In genomic region chr16:35906887-35907286, GRCm38 (mm10) we compare ENCODE assay signal across 19 mouse cellular contexts. TPM values are rescaled to one million over a fixed set of nuclear protein-coding genes. Genes with fewer than 3 reads are reported as not detected.
DNase-seq lines count a peak whose midpoint lies in the region; ATAC-seq and TF ChIP-seq lines count a peak whose summit lies in the region.
"Had no signal": no experiment of that assay in that cellular context is flagged by ENCODE, and none has a peak within 500 bp of the region (broad histone marks: within the 10 kb centered on the region; RNA-seq: fewer than 3 reads in every experiment).

No protein-coding gene starts in this region.

- no peak for TF ChIP-seq EP300 in heart, adult 2 months (IDR thresholded peaks at IDR 0.05; ENCODE audit: insufficient read depth, low read depth, low read length)
- no peak for TF ChIP-seq EP300 in lung, postnatal 0 days (IDR thresholded peaks at IDR 0.05)

- H3K9ac ChIP-seq in heart, adult 2 months (ENCODE audit: low read depth, low read length), result no peak overlapping the region
- no peak overlapping the region for H3K9ac ChIP-seq in liver, adult 2 months (ENCODE audit: low read depth, low read length)
- no peak overlapping the region for H3K9ac ChIP-seq in liver, embryonic 11.5 days (ENCODE audit: low read depth, low read length)
- no peak overlapping the region for H3K9ac ChIP-seq in lung, postnatal 0 days (replicated peaks; ENCODE audit: low read depth)
- H3K9ac ChIP-seq in forebrain, embryonic 11.5 days (ENCODE audit: low read length), result no peak overlapping the region
- H3K9ac ChIP-seq: forebrain, postnatal 0 days; lung, embryonic 15.5 days; midbrain, embryonic 12.5 days; neural tube, embryonic 12.5 days had no signal

- intact Hi-C loops in heart, adult 2 months (cut with DNase I), result no loop called here

- no peak overlapping the region for H3K4me2 ChIP-seq in liver, embryonic 11.5 days
- H3K4me2 ChIP-seq in lung, postnatal 0 days (replicated peaks; ENCODE audit: low read depth, low read length), result no peak overlapping the region
- no peak overlapping the region for H3K4me2 ChIP-seq in forebrain, embryonic 11.5 days (ENCODE audit: low read depth, low read length, severe bottlenecking)
- H3K4me2 ChIP-seq: lung, embryonic 15.5 days; midbrain, embryonic 12.5 days; neural tube, embryonic 12.5 days had no signal

- H3K4me1 ChIP-seq in heart, adult 2 months (ENCODE audit: control insufficient read depth, insufficient read depth, low read length), result no peaks in the 10 kb centered on the region; the same call in 1 of the 2 replicates
- H3K4me1 ChIP-seq in heart, embryonic 10.5 days, result no peaks in the 10 kb centered on the region
- H3K4me1 ChIP-seq in liver, adult 2 months (ENCODE audit: control insufficient read depth, insufficient read depth, low read length), result peaks cover 7% of the 10 kb centered on the region
- H3K4me1 ChIP-seq in liver, embryonic 11.5 days (replicated peaks; ENCODE audit: control insufficient read depth, insufficient read depth, low read length), result no peaks in the 10 kb centered on the region; the same call in 1 of the 2 replicates
- H3K4me1 ChIP-seq in lung, postnatal 0 days (ENCODE audit: insufficient read depth, low read depth, low read length), result no peaks in the 10 kb centered on the region
- H3K4me1 ChIP-seq in forebrain, embryonic 11.5 days (replicated peaks; ENCODE audit: control insufficient read depth, insufficient read depth, low read length), result no peaks in the 10 kb centered on the region
- H3K4me1 ChIP-seq: lung, embryonic 15.5 days; midbrain, embryonic 12.5 days; neural tube, embryonic 12.5 days had no signal

- H3K4me3 ChIP-seq in heart, adult 2 months, result no peak overlapping the region
- H3K4me3 ChIP-seq in heart, embryonic 10.5 days, result no peak overlapping the region
- H3K4me3 ChIP-seq in liver, adult 2 months (ENCODE audit: insufficient read depth, low read depth, low read length), result no peak overlapping the region
- H3K4me3 ChIP-seq in liver, embryonic 11.5 days (ENCODE audit: low read depth, low read length), result no peak overlapping the region
- no peak overlapping the region for H3K4me3 ChIP-seq in macrophage (ENCODE audit: inconsistent target)
- no peak overlapping the region for H3K4me3 ChIP-seq in lung, postnatal 0 days (ENCODE audit: low read depth, low read length)
- H3K4me3 ChIP-seq in forebrain, embryonic 11.5 days (ENCODE audit: low read depth, low read length), result no peak overlapping the region
- H3K4me3 ChIP-seq: hindbrain, embryonic 10.5 days; lung, embryonic 15.5 days; midbrain, embryonic 12.5 days; neural tube, embryonic 12.5 days had no signal

- H3K27ac ChIP-seq in heart, adult 2 months, result peak overlapping the region; percentile 75
- no peak overlapping the region for H3K27ac ChIP-seq in heart, embryonic 10.5 days
- no peak overlapping the region for H3K27ac ChIP-seq in liver, adult 2 months (replicated peaks; ENCODE audit: insufficient read depth, low read depth, low read length)
- H3K27ac ChIP-seq in liver, embryonic 11.5 days (ENCODE audit: low read depth, low read length), result no peak overlapping the region
- H3K27ac ChIP-seq in macrophage, result 0 out of 2 replicates have a peak overlapping the region, but pooled peaks have one; percentile 50
- no peak overlapping the region for H3K27ac ChIP-seq in lung, postnatal 0 days (ENCODE audit: low read length)
- no peak overlapping the region for H3K27ac ChIP-seq in forebrain, embryonic 11.5 days (ENCODE audit: low read depth, low read length)
- H3K27ac ChIP-seq: hindbrain, embryonic 10.5 days; hindbrain, postnatal 0 days; lung, embryonic 15.5 days; midbrain, embryonic 12.5 days; neural tube, embryonic 12.5 days; stomach, postnatal 0 days had no signal

- TF ChIP-seq CTCF in heart, adult 2 months (IDR thresholded peaks at IDR 0.05), result no peak
- TF ChIP-seq CTCF in liver, adult 2 months (IDR thresholded peaks at IDR 0.05; ENCODE audit: low read depth, low read length), result no peak
- no peak for TF ChIP-seq CTCF in lung, postnatal 0 days (IDR thresholded peaks at IDR 0.05)

- WGBS in heart, adult 2 months, result 53% methylated on average over 7 of the region's 7 CpGs
- 80% methylated on average over 7 of the region's 7 CpGs for WGBS in heart, embryonic 10.5 days
- 18% methylated on average over 7 of the region's 7 CpGs for WGBS in liver, adult 2 months
- WGBS in liver, embryonic 11.5 days, result 72% methylated on average over 7 of the region's 7 CpGs
- 91% methylated on average over 5 of the region's 7 CpGs for WGBS in macrophage (ENCODE audit: missing documents)
- 56% methylated on average over 7 of the region's 7 CpGs for WGBS in lung, postnatal 0 days
- 82% methylated on average over 7 of the region's 7 CpGs for WGBS in forebrain, embryonic 11.5 days

- H3K36me3 ChIP-seq in heart, adult 2 months (ENCODE audit: control insufficient read depth, insufficient read depth, low read length), result no peaks in the 10 kb centered on the region
- H3K36me3 ChIP-seq in heart, embryonic 10.5 days, result no peaks in the 10 kb centered on the region
- H3K36me3 ChIP-seq in liver, adult 2 months (ENCODE audit: control insufficient read depth, insufficient read depth, low read length), result no peaks in the 10 kb centered on the region
- H3K36me3 ChIP-seq in liver, embryonic 11.5 days (ENCODE audit: control insufficient read depth, insufficient read depth, low read length), result no peaks in the 10 kb centered on the region
- no peaks in the 10 kb centered on the region for H3K36me3 ChIP-seq in macrophage (ENCODE audit: inconsistent target)
- H3K36me3 ChIP-seq in lung, postnatal 0 days (ENCODE audit: insufficient read depth, low read length), result no peaks in the 10 kb centered on the region
- no peaks in the 10 kb centered on the region for H3K36me3 ChIP-seq in forebrain, embryonic 11.5 days (ENCODE audit: control insufficient read depth, insufficient read depth, low read length)
- H3K36me3 ChIP-seq: hindbrain, embryonic 10.5 days; lung, embryonic 15.5 days; midbrain, embryonic 12.5 days; neural tube, embryonic 12.5 days had no signal

- no peak for ATAC-seq in liver, embryonic 11.5 days (replicated peaks; ENCODE audit: low FRiP score)
- no peak for ATAC-seq in lung, postnatal 0 days
- ATAC-seq in forebrain, embryonic 11.5 days (replicated peaks; ENCODE audit: low FRiP score), result no peak
- ATAC-seq: forebrain, postnatal 0 days; hindbrain, postnatal 0 days had no signal

- TF ChIP-seq POLR2A in heart, adult 2 months (IDR thresholded peaks at IDR 0.05; ENCODE audit: insufficient read depth, low read depth, low read length), result no peak
- no peak for TF ChIP-seq POLR2A in liver, adult 2 months (IDR thresholded peaks at IDR 0.05; ENCODE audit: extremely low read depth, insufficient read depth, low read length)

- H3K79me2 ChIP-seq in heart, adult 2 months (replicated peaks; ENCODE audit: control insufficient read depth, insufficient read depth, low read length), result no peaks in the 10 kb centered on the region
- H3K79me2 ChIP-seq in liver, adult 2 months (ENCODE audit: control insufficient read depth, insufficient read depth, low read length), result no peaks in the 10 kb centered on the region
- no peaks in the 10 kb centered on the region for H3K79me2 ChIP-seq in macrophage (ENCODE audit: inconsistent target)

- H3K9me3 ChIP-seq in heart, embryonic 10.5 days, result no peaks in the 10 kb centered on the region
- H3K9me3 ChIP-seq in liver, embryonic 11.5 days (ENCODE audit: control insufficient read depth, low read length), result no peaks in the 10 kb centered on the region
- H3K9me3 ChIP-seq in lung, postnatal 0 days (ENCODE audit: low read length), result no peaks in the 10 kb centered on the region
- no peaks in the 10 kb centered on the region for H3K9me3 ChIP-seq in forebrain, embryonic 11.5 days (ENCODE audit: control insufficient read depth, low read length)
- H3K9me3 ChIP-seq: lung, embryonic 15.5 days; neural tube, embryonic 12.5 days had no signal

- no peaks in the 10 kb centered on the region for H3K27me3 ChIP-seq in heart, adult 2 months (ENCODE audit: control insufficient read depth, insufficient read depth, low read length)
- H3K27me3 ChIP-seq in heart, embryonic 10.5 days (ENCODE audit: insufficient read depth, poor library complexity, severe bottlenecking), result no peaks in the 10 kb centered on the region
- no peaks in the 10 kb centered on the region for H3K27me3 ChIP-seq in liver, adult 2 months (ENCODE audit: control insufficient read depth, insufficient read depth, low read length)
- no peaks in the 10 kb centered on the region for H3K27me3 ChIP-seq in liver, embryonic 11.5 days (replicated peaks; ENCODE audit: control insufficient read depth, insufficient read depth, low read length)
- H3K27me3 ChIP-seq in lung, postnatal 0 days (replicated peaks; ENCODE audit: insufficient read depth, low read length), result no peaks in the 10 kb centered on the region
- H3K27me3 ChIP-seq in forebrain, embryonic 11.5 days (ENCODE audit: control insufficient read depth, insufficient read depth, low read length), result no peaks in the 10 kb centered on the region
- H3K27me3 ChIP-seq: lung, embryonic 15.5 days; midbrain, embryonic 12.5 days; neural tube, embryonic 12.5 days had no signal

- DNase-seq in heart, adult 2 months, result no peak
- DNase-seq in heart, embryonic 10.5 days (ENCODE audit: low spot score), result no peak
- peak; percentile 81 for DNase-seq in liver, adult 2 months (ENCODE audit: extremely low read depth, low read depth, low spot score)
- no peak for DNase-seq in liver, embryonic 11.5 days (ENCODE audit: low spot score)
- peak; percentile 56 to 70 for DNase-seq in kidney, adult 8-10 months
- no peak for DNase-seq in lung, postnatal 0 days (ENCODE audit: low spot score)
- DNase-seq in forebrain, embryonic 11.5 days (ENCODE audit: low spot score), result no peak
- DNase-seq: B cell, adult 2 months; embryo, embryonic 11 days; forebrain, postnatal 0 days; layer of hippocampus, postnatal 36 days; right cerebral cortex, postnatal 4 days had no signal

RNA-seq across cellular contexts. Expression of gene Parp9, which starts 31.4 kb away (rescaled TPM):
- total RNA-seq in heart, adult 2 months (2021), result 1 to 10 TPM; 9.3 to 9.8 TPM
- 6.5 and 11.1 TPM in 2 replicates for polyA plus RNA-seq in heart, adult 2 months (2012; rRNA removed)
- polyA plus RNA-seq in heart, embryonic 10.5 days (2016; fragmentation: Nextera tagmentation; extraction: Ambion mirVana), result 1.9 and 4.2 TPM in 2 replicates
- 36.0 and 63.5 TPM in 2 replicates for total RNA-seq in liver, adult 2 months (2014; rRNA removed)
- polyA plus RNA-seq in liver, adult 2 months (2012; rRNA removed), result 11.9 and 13.7 TPM in 2 replicates
- 4.1 and 5.7 TPM in 2 replicates for polyA plus RNA-seq in liver, embryonic 11.5 days (2014; fragmentation: Nextera tagmentation; extraction: Ambion mirVana)
- 100 to 1,000 TPM; 130 to 963 (median 401) TPM for total RNA-seq in macrophage (2018; cell fraction: chromatin; rRNA removed)
- total RNA-seq in macrophage (2018; cell fraction: cytosol; rRNA removed), result 100 to 1,000 TPM in 14 of 26 experiments, 10 to 100 TPM in 12; 66.6 to 228 (median 159) TPM
- 100 to 1,000 TPM; 109 to 784 (median 320) TPM for total RNA-seq in macrophage (2018; cell fraction: nucleus; rRNA removed)
- polyA plus RNA-seq in macrophage (2018), result 50.3 to 109 TPM (median 52.0 TPM) in 3 replicates
- polyA plus RNA-seq in lung, postnatal 0 days (2015; fragmentation: Nextera tagmentation; extraction: Ambion mirVana), result 14.2 and 14.6 TPM in 2 replicates
- 3.9 and 4.2 TPM in 2 replicates for polyA plus RNA-seq in forebrain, embryonic 11.5 days (2014; fragmentation: Nextera tagmentation; extraction: Ambion mirVana)

RNA-seq across cellular contexts. Expression of gene Dtx3l, which starts 32.1 kb away (rescaled TPM):
- total RNA-seq in heart, adult 2 months (2021), result 1 to 10 TPM; 8.6 to 8.9 TPM
- 5.9 and 8.9 TPM in 2 replicates for polyA plus RNA-seq in heart, adult 2 months (2012; rRNA removed)
- 2.0 and 2.9 TPM in 2 replicates for polyA plus RNA-seq in heart, embryonic 10.5 days (2016; fragmentation: Nextera tagmentation; extraction: Ambion mirVana)
- 26.0 and 31.6 TPM in 2 replicates for total RNA-seq in liver, adult 2 months (2014; rRNA removed)
- 11.2 and 12.2 TPM in 2 replicates for polyA plus RNA-seq in liver, adult 2 months (2012; rRNA removed)
- 3.2 and 3.8 TPM in 2 replicates for polyA plus RNA-seq in liver, embryonic 11.5 days (2014; fragmentation: Nextera tagmentation; extraction: Ambion mirVana)
- 100 to 1,000 TPM in 15 of 26 experiments, 10 to 100 TPM in 11; 21.3 to 323 (median 132) TPM for total RNA-seq in macrophage (2018; cell fraction: chromatin; rRNA removed)
- total RNA-seq in macrophage (2018; cell fraction: cytosol; rRNA removed), result 100 to 1,000 TPM in 20 of 26 experiments, 10 to 100 TPM in 6; 81.5 to 299 (median 201) TPM
- total RNA-seq in macrophage (2018; cell fraction: nucleus; rRNA removed), result 100 to 1,000 TPM in 16 of 26 experiments, 10 to 100 TPM in 10; 45.5 to 305 (median 229) TPM
- polyA plus RNA-seq in macrophage (2018), result 42.5 to 99.4 TPM (median 48.3 TPM) in 3 replicates
- polyA plus RNA-seq in lung, postnatal 0 days (2015; fragmentation: Nextera tagmentation; extraction: Ambion mirVana), result 6.2 and 6.4 TPM in 2 replicates
- polyA plus RNA-seq in forebrain, embryonic 11.5 days (2014; fragmentation: Nextera tagmentation; extraction: Ambion mirVana), result 5.7 and 6.2 TPM in 2 replicates

RNA-seq across cellular contexts. Expression of gene Parp14, which starts 35.5 kb away (rescaled TPM):
- 10 to 100 TPM in 1 of 2 experiments, 1 to 10 TPM in 1; 9.9 to 11.3 TPM for total RNA-seq in heart, adult 2 months (2021)
- polyA plus RNA-seq in heart, adult 2 months (2012; rRNA removed), result 3.8 and 5.9 TPM in 2 replicates
- polyA plus RNA-seq in heart, embryonic 10.5 days (2016; fragmentation: Nextera tagmentation; extraction: Ambion mirVana), result 0.15 and 0.22 TPM in 2 replicates
- 19.5 and 24.5 TPM in 2 replicates for total RNA-seq in liver, adult 2 months (2014; rRNA removed)
- polyA plus RNA-seq in liver, adult 2 months (2012; rRNA removed), result 3.3 and 4.5 TPM in 2 replicates
- 0.70 and 1.3 TPM in 2 replicates for polyA plus RNA-seq in liver, embryonic 11.5 days (2014; fragmentation: Nextera tagmentation; extraction: Ambion mirVana)
- total RNA-seq in macrophage (2018; cell fraction: chromatin; rRNA removed), result 1,000 to 10,000 TPM in 20 of 26 experiments, 100 to 1,000 TPM in 6; 599 to 5,967 (median 2,262) TPM
- total RNA-seq in macrophage (2018; cell fraction: cytosol; rRNA removed), result 100 to 1,000 TPM; 159 to 682 (median 357) TPM
- total RNA-seq in macrophage (2018; cell fraction: nucleus; rRNA removed), result 1,000 to 10,000 TPM in 18 of 26 experiments, 100 to 1,000 TPM in 8; 325 to 4,265 (median 1,698) TPM
- 96.5 to 226 TPM (median 116 TPM) in 3 replicates for polyA plus RNA-seq in macrophage (2018)
- polyA plus RNA-seq in lung, postnatal 0 days (2015; fragmentation: Nextera tagmentation; extraction: Ambion mirVana), result 2.9 and 3.8 TPM in 2 replicates
- polyA plus RNA-seq in forebrain, embryonic 11.5 days (2014; fragmentation: Nextera tagmentation; extraction: Ambion mirVana), result 0.12 and 0.45 TPM in 2 replicates

Comparison
In these comparisons a context has a peak if more than half of its experiments do, and no peak if none do; other contexts are left out.
1. DNase-seq: peak in liver, adult 2 months (single experiment) and kidney, adult 8-10 months (2 of 2); none in heart, adult 2 months (0 of 2), heart, embryonic 10.5 days (single experiment), liver, embryonic 11.5 days (single experiment), lung, postnatal 0 days (single experiment) and forebrain, embryonic 11.5 days (single experiment).
2. H3K27ac ChIP-seq: peak in heart, adult 2 months (single experiment) and macrophage (single experiment); none in heart, embryonic 10.5 days (single experiment), liver, adult 2 months (single experiment), liver, embryonic 11.5 days (single experiment), lung, postnatal 0 days (single experiment) and forebrain, embryonic 11.5 days (single experiment).
3. RNA of gene Parp14, which starts 35.5 kb away (polyA plus RNA-seq): 96.5 to 226 TPM in macrophage; 3.3 to 4.5 TPM in liver, adult 2 months, 3.8 to 5.9 TPM in heart, adult 2 months, 2.9 to 3.8 TPM in lung, postnatal 0 days, 0.70 to 1.3 TPM in liver, embryonic 11.5 days, 0.12 to 0.45 TPM in forebrain, embryonic 11.5 days and 0.15 to 0.22 TPM in heart, embryonic 10.5 days; every median in the first group is over 10 times any median in the second.